Mouse (Mus musculus): ENCODE data around the gene Col13a1.

Col13a1 gene

DNA sequence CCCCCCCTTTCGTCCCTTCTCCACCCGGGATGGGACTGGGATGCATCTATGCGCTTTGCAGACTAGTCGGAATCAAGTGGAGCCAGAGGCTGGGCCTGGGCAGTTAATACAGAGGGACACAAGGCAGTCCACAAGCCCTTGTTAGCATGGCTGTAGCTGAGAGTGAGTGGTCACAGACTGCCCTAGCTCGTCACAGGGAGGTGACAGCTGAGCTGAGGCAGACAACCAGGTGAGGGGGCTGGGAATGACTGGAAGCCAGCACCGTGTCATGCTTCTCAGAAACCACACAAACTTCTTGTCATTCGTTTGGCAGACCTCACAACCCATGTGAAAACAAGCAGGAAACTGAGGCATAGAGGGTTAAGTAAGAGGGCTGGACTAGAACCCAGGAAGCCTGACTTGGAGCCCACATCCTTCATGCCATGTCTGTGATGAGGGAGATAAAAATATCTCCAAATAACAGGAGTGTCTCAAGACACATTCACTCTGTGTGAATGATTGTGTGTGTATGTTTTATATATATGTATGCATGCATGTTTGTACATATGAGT, 10.8 kb downstream of the Col13a1 start:
- no peak for DNase-seq (ENCODE audit: low spot score)

DNA sequence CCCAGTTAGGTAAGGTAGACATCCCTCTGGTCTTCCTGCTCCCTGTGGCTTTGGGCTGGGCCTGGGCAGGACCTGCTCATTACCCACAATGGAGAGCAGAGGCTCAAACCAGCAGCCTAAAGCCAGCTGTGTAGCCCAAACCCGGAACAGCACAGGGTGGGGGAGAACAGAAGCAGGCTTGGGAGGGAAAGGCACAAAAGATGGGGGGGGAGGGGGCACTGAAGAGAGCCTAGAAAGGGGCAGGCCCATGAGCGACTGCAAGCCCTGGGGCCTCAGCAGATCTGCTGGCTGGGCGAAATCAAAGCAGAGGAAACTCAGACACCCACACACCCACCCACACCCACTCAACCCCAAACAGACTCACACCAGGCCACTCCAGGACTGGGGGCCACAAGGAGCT, 11.7 kb downstream of the Col13a1 start:
- DNase-seq (ENCODE audit: low spot score): no peak

DNA sequence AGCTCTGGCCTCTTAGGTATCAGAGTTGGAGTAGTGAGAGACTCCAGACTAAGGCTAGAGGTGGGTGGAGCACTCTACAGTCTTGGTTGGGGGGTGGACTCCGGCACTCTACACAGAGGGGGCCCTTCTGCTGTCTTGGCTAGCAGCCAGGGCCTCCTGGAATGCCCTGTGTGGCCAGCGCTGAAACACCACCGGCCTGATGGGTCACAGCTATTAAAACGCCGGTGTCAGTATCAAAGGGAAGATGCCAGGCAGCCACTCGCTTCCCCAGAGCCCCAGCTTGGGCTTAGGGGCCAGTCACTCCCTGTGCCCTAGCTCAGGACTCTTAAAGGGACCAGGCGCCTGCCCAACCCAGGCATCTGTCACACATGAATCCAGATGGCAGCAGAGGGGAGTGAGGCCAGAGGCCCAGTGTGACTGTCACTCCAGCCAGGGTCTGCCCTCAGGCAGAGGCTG, 13.5 kb downstream of the Col13a1 start:
- DNase-seq (ENCODE audit: low spot score): no peak

DNA sequence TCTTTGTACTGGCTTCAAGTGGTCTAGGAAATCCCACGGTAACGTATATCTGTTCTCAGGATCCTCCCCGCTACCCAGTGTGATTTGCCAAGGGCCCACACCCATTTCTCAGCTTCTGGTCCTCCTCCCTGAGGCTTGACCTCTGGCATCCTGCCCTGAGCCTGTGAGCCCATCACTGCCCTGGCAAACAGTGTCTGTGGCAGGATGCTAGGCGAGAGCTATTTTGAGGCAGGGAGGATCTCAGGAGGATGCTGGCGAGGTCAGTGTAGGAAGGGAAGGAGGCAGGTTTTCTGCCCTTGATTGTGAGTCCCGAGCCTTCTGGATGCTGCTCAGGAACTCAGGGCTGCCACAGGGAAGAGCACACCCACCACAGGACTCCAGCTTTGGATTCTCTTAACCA, 22.2 kb downstream of the Col13a1 start:
- DNase-seq (ENCODE audit: low spot score): no peak

DNA sequence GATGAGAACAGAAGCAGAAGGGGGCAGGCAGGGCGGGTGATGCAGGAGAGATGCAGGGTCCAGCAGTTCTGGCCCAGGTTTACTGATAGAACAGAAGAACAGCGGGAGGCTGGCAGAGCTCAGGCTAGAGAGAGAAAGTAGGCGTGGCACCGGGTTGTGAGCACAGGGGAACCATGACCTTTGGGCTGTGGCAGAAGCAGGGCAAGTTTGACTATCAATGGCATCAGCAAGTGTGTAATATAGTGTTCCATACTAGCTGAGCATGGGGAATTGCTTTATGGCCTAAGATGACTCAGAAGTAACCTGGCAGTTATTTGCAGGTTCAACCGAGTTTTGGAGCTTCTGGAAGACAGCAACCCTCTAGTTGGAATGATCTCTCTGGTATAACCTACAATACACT, 25.0 kb downstream of the Col13a1 start:
- no peak for DNase-seq (ENCODE audit: low spot score)

DNA sequence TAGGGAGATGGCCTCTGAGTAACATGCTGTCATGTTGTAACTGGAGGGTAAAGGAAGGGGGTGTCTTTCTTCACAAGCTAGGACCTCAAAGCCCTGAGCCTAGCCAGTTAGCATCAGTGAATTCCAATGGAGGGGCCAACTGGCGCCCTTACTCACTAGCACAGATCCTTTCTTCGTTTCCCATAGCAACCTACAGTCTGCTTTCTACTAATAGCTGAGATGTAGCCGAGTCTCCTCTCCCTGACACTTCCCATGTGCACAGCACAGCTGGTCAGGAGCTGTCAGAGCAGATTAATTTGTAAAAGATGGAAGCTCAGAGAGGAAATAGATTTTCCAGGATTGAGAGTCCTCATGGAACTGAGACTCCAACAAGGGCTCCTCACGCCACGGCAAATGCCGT, 29.4 kb downstream of the Col13a1 start:
- DNase-seq (ENCODE audit: low spot score): no peak

DNA sequence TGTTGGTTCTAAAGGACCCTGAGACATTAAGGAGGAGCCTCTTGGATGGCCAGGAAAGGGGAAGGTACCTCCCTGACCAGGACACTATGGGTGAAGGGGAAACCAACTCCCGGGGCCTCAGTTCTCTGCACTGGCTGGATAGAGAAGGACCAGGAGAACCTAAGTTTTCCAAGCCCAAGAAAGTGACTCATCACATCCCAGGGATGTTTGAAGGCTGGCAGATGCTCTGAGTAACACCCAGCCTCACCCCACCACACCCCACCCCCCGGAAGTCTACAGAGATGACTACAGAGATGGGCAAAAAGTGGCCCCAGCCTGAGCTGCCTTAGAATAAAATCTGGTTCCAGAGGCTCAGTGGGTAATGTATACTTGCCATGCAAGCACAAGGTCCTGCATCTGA, 34.5 kb downstream of the Col13a1 start:
- DNase-seq (ENCODE audit: low spot score): no peak

DNA sequence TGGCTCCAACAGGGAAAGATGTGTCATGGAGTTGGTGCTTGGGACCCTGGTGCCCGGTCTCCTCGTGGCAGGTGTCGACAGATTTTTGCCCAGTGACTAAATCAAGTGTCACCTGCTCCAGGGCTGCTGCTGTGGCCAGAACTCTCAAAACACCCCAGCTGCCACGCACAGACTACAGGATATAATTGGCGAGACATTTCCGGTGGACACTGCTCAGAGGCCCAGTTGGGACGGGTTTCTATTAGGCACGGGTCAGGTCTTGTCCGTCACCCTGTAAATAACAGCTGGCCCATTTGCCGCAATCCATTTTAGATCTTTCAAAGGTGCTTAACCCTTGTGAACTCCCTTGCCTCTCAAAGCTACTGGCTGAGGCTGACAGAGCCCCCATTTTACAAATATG, 35.4 kb downstream of the Col13a1 start:
- no peak for DNase-seq (ENCODE audit: low spot score)

DNA sequence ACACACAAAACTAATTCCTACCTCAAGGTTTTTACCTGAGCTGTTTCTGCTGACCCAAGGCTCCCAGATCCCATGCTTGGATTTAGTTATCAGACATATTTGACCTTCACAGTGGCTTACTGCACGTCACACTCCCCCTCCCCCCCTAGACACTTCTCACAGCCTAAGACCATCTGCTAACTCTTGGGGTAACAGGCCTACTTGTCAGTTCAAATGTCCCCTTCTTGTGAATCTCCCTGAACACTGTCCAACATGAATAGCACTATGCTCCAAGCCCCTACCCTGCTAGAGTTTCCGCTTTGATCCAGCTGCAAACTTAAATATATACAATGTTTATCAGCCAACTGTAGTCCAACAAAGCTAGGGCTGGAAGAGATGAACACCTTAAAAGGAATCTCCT, 36.2 kb downstream of the Col13a1 start:
- no peak for DNase-seq (ENCODE audit: low spot score)

DNA sequence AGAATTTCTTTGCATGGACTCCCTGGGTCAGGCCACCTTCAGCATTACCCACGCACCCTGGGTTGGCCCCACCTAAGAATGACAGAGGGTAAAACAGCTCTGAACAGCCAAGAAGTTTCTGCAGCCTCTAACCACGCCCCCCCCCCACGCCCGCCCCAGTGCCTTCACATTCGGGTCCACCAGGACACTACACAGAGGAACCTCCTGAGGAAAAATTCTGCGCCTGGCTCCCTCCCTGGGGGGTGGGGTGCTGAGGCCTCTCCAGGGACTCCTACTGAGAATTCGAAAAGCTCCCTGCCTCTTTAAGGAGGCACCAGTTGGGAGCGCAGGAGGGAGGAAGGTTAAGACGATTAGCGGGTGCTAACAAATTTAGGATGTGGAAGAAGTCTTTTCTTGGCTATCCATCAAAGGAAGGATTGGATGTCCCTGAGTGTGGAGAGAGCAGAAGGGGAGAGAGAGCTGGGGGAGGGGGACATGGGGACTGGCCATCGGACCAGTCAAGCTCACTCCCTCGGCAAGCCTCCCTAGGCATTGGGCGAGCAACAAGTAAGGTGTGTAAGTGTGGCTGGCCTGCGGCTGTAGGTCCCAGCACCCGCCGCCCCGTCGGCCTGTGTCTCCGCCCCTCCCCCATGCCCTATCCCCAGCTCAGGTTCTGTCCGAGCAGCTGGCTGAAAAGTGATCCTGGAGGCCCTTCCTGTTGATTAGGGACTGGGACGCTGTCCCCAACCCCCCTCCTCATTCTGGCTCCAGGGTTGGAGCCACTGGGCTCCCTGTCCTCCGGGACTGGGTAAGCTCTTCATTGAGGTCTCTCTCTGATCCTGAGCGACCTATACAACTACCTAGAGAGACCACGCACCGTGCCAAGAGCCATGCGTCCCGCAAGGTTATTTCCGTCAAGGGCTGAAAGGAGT, 42.4 kb downstream of the Col13a1 start:
- DNase-seq (ENCODE audit: low spot score): no peak

DNA sequence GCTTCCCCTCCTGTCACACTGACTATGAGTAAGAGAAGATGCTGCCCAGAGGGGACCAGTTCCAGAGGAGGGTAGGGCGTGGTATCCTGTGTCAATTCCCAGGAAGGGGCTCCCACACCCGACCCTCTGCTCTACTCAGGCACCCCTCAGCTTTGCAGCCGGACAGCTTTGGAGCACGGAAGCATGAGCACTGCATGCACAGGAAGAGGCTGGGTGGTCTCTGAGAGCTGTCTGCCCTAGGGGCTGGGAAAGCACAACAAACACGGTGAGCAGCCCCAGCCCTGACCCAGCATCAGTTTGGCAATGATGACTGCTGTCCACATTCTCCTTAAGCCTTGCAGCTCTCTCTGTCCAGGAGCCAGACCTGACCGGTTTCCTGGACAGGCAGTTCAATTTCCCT, 47.2 kb downstream of the Col13a1 start:
- DNase-seq (ENCODE audit: low spot score): no peak

DNA sequence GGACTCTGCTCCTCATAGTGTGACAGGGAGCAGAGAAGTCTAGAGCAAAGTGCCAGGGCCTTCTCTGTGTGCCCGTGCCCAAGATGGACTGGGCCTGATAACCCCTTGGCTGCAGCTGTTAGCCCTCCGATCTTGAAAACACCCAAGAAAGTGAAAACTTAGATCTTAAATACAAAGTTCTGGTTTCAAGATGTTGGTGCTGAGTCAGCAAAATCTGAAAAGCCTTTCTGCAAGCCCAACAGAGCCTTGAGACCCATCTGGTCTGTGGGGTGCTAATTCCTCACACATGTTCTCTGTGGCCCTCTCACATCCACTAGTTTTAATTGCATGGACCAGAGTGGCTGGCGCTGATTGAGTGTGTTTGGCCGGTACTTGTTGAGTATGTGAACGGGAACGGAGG, 49.0 kb downstream of the Col13a1 start:
- DNase-seq (ENCODE audit: low spot score): no peak

DNA sequence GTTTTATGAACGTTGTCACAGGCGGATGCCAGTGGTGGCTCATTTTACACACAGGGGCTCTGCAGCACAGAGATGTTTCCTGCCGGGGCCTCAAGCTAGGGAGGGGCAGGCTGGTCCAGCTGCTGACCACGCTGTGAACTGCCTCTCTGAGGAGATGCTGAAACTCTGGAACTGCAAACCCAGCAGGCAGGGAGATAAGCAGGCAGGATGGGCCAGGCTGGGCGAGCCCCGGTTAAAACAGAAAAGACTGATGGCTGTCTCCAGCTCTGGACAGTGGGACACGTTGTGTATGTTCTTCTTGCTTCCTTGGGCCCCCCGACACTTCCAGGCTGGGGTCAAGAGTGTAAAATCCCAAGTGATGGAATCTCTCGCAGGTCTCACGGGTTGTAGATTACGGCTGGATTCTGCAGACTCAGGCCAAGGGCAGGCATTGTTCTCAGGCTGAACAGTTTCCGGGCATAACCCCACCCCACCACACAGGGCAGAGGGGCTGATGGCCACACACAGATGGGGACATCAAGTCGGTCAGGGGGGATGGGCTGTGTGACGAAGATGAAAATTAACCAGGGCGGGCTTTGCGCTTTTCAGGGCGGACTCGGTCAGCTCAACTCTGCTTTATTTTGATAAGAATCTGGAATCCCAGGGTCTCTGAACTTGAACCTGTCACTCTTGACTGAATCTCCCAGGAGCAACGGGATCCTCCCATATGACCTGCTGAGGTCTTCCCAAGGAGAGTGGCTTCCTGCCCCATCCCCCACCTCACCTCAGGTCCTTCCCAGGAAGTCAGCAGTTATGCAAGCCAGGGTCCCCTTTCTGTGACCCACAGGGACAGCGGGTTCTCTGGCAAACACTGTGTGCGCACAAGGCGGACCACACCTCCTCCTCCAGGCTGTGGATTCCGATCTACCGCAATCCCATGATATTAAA, 49.9 kb downstream of the Col13a1 start:
- DNase-seq (ENCODE audit: low spot score): no peak

DNA sequence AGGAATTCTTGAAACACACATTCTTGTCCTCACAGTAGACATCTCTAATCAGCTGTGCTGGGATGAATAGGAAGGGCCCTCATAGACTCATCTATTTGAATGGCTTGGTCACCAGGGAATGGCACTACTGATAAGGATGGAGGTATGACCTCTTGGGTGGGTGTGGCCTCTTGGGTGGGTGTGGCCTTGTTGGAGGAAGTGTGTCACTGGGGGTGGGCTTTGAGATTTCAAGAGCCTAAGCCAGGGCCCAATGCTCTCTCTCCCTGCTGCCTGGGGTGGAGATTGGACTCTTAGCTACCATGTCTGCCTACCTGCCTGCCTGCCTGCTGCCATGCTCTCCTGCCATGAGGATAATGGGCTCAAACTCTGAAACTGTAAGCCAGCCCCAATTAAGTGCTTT, 53.2 kb downstream of the Col13a1 start:
- DNase-seq (ENCODE audit: low spot score): no peak

DNA sequence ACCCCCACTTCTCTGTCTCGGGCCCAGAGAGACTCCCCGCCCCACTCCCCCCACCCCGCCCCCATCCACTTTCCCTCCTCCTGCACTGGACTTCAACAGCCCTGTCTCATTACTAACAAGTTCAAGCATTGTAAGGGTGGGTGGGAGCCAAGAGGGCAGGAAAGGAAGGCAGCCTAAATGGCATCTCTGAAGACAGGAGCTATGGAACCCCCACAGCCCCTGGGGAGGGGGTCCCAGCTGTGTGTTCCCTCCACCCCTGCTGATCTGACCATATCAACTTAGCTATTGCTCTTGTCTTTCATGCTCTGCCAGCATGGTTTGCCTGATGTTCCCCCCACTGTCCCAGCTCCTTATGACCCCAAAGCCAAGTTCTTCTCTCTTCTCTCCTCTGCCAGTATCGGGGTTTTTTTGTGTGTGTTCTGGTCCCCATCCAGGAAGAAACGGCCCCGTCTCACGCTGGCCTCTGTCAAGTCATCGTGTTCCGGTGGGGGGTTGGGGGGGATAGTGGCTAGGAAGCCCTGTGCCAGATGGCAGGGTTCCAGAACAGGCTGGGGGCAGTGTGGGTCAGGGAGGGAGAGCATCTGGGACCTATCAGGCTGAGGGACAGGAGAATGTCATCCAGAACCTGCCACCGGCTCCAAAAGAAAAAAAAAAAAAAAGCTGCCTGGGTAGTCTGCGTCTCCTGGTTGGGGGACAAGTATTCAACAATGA, 58.1 kb downstream of the Col13a1 start:
- DNase-seq (ENCODE audit: low spot score): no peak

DNA sequence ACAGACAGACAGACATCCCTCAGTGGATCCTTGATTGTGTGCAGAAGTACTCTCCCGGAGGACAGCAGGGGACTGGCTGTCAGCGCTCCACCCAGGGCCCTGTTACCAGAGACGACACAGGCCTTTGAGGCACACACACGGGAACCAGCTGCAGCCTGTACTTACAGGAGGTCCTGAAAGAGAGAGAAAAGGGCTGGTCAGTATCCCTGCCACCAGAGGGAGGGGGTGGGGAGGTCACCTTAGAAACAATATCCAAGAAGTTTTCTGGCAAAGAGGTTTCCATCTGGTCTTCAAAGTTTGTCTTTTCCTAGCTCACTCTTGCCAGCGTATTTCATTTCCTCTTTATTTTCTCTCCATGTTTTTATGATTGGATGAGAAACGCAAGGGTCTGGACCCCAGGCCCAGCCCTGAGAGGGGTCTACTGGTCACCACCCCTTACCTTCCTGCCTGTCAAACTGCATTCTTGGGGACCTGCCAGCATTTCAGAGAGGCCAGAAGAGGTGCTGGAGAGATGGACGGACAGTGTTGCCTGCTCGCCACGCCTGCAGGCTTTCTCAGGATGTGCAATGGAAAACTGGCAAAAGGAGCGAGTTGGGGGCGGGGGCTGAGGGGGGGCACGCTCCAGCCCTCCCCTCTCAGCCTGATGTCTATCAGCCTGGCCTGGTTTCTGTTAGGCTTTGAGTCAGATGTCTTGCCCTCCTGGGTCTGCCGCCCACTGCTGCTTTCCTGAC, 58.8 kb downstream of the Col13a1 start:
- no peak for DNase-seq (ENCODE audit: low spot score)

DNA sequence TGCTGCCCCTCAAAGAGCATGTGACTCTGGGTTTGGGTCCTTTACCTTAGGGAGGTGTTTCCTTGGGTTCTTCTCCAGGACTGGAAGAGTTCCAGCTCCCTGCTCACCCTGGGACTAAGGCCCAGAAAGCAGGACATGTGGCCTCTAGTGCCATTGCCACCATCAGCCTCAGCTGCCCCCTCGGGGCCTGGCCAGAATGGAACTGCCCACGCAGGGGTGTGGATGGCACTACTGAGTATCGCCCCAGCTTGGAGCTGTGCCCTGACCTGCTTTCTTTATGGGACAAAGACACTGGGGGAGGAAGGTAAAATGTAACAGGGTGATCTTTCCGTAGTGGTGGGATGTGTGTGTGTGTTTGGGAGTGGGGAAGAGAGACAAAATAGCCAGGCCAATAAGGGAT, 59.4 kb downstream of the Col13a1 start:
- DNase-seq (ENCODE audit: low spot score): no peak

DNA sequence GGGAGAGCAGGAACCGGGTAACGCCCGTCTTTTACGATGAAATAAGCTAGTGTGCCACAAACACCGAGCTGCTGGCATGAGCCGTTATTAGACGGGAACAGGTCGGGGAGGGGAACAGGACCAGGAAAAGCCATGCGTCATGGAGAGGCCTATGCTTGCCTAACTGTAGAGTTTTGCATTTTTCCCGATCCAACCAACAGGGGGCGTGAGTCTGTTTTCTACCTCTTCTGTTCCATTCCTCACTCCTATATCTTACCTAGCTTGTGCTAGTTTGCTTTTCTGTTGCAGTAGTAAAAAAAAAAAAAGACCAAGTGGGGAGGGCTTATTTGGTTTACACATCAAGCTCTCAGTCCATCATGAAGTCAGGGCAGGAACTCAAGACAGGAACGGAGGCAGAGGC, 61.8 kb downstream of the Col13a1 start:
- no peak for DNase-seq (ENCODE audit: low spot score)

DNA sequence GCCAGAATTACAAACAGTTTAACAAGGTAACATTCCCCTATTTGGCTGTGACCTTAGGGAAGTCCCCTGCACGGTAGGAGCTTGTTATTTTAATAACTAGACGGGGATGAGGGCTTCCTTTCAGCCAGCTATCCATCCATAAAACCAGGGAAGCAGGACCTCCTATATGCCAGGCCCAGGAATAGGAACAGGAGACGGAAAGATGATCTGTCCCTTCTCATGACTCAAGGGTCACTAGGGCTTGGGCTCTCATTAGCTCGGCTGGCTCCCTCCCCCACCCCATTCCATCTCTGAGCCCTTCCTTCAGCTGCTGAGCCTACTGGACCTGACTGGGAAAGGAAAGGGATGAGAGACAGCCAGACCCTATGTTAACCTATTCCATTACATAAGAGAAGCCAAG, 67.1 kb downstream of the Col13a1 start:
- no peak for DNase-seq (ENCODE audit: low spot score)

DNA sequence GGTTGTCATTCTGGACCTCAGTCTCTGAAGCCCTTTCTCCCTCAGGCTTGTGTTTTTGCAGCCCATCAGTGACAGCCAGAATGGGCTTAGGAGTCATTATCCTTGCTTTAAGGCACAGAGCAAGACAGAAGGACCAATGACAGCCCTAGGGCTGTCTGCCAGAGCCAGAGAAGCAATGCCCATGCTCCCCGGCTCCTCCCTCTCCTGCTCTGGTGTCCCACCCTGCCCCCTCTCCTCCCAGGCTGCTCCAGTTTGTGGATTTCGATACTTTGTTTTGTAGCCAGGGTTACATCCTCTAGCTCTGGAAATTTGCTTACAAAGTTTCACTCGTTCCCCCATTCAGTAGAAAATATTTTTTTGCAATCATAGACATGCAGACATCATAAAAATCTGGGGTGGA, 69.9 kb downstream of the Col13a1 start:
- no peak for DNase-seq (ENCODE audit: low spot score)

DNA sequence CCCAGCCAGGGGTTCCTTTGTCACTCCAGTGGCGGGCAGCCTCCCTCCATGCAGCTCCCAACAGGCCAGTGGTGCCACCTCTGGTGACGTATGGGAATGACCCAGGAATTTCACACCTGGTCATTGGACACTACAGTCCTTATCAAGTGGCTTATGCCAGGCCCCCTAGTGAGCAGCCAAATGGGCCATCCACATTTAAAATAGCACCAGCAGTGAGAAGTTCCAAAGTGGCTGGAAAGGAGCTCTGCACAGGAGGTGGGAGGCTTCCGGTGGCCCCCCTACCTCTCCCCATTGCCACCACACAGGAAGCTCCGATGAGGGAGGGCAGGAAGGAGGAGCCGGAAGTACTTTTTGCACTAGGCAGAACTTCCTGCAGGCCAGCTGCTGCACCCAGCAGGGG, 72.7 kb downstream of the Col13a1 start:
- no peak for DNase-seq (ENCODE audit: low spot score)
